Mouse (Mus musculus) thymus, postnatal 10 days (tissue): ENCODE results near the gene Lat.
"Not testable (repeated sequence)": the region's sequence is repeated elsewhere in the genome, so short reads cannot be mapped to it uniquely, and the experiment has no call there.

Experiments
- DNase-seq, 2 experiments: peaks; one replicate each; pipeline ENCODE4 v3.0.0; 2021; ENCODE audit warnings: low spot score in 2 of 2

The Lat gene

DNA sequence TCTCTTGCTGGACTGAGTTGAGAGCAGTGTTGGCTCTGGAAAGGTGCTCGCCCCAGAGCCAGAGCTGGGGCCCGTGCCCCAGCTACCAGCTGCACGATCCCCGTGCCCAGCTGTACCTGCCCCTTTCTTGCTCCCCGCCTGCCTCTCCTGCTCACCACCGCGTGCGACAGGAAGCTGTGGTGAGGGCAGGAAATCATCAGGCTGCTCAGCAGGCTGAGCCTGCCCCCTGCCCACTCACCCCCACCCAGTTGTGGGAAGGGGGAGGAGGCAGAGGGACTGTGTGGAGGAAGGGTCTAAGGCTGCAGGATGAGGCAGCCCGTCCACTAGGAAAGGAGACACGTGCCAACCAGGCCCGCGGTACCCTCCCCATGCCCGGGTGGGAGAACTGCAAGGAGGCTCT is at the start of gene Lat:
Gene Lat, minus strand, starts transcription at position 178 of the 400 bp plus-strand sequence.
- DNase-seq: peak; percentile 88 to 96

DNA sequence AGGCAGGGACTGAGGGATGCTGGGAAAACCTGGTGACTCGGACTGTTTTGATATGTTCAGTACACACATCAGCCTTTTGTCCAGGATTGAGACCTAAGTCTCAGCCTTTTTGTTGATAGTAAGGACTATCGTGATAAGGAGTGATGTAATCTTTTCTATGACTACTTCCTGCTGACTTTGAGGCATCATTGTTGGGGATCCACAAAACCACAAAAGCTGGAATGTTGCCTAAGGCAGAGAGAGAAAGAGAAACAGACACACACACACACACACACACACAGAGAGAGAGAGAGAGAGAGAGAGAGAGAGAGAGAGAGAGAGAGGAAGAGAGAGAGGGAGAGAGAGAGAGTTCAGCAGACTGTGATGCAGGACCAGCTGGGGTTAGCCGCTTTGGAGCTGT is 49.1 kb upstream of the Lat start:
- no peak for DNase-seq

- DNase-seq: no peak
Observed at GRCm38 (mm10) chr7:126417606-126418005, 48.2 kb upstream of the Lat start.

DNA sequence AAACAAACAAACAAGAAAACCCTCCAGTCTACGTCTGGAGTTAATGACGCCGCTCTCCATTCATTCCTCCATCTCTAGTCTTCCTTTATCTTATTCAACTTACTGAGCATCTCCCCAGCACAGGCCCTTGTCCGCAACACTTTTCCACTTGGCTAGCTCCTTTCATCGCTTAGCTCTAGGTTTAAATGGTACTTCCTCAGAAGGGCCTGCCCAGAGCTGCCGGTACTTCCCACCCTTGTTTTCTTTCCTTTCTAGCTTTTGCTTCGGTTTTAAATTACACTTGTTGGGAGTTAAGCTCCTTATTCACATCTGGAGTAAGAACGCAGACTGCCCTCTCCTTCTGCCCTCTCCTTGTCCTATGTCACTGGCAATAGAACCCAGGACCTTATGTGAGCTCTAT is 47.7 kb upstream of the Lat start:
- DNase-seq: no peak

- DNase-seq: peak; percentile 27 to 31
Observed at GRCm38 (mm10) chr7:126416615-126417014, 47.2 kb upstream of the Lat start.

- no peak for DNase-seq
Observed at GRCm38 (mm10) chr7:126414725-126415124, 45.4 kb upstream of the Lat start, which contains the start of gene Cd19. TSS of gene Cd19 (minus strand) at chr7:126414889.

- no peak for DNase-seq
Observed at GRCm38 (mm10) chr7:126411061-126411460, 41.7 kb upstream of the Lat start.

- no peak for DNase-seq
Observed at GRCm38 (mm10) chr7:126408686-126409085, 39.3 kb upstream of the Lat start.

- not testable (repeated sequence) for DNase-seq
Observed at GRCm38 (mm10) chr7:126402518-126402917, 33.1 kb upstream of the Lat start.

- DNase-seq: peak; percentile 82 to 96
Observed at GRCm38 (mm10) chr7:126399548-126399947, 30.2 kb upstream of the Lat start.

- DNase-seq: no peak
Observed at GRCm38 (mm10) chr7:126397822-126398221, 28.5 kb upstream of the Lat start.

DNA sequence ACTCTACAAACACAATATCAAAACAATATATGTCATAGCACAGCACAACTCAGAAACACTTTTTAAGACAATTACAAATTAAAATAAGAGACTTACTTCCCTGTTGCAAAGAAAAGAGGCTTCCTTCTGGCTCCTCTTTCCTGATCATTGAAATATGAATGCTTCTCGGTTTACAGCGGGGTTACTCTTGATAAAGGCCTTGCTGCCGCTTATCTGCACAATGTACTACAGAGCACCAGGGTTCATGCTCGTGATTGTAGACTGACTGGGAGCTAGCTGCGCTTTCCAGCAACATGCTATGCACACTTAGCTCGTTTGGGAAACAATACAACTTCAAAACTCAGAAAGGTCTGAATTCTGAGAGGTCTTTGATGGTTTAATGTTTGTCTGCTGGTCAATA is 27.9 kb upstream of the Lat start:
- no peak for DNase-seq

DNA sequence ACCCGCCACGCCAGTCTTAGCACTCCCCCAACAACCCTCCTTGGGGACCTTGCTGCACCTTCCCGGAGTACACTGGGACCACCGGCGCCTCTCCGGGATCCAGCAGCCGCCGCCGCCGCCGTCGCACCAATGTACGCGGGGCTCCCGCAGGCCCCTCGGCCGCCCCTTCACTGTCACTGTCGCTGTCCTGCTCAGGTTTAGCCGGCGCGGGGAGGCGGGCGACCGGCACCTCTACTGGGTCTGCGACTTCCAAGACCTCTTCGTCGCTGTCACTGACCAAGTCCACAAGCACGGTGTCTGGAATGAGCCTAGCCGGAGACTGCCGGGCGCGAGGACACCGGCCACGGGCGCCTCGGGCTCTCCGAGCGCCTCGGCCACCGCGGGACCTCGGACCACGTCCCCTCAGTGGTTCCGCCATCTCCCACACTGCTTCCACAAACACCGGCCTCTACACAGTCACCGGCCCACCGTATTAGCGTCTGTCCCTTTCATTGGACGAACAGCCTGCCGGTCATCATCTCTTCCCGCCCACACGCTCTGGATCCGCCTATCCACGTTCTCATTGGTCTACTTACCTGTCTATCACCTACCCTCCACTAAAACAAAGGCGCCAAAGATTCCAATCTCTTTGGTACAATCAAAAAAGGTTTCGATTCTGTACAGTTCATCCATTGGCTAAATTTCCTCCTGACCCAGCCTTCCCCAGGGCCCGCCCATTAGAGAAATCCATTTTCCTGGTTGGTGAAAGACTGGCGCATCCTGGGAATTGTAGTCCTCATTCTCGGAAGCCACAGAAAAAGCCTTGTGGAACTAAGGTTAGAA is 27.1 kb upstream of the Lat start, which contains the start of gene Nfatc2ip:
Gene Nfatc2ip, minus strand, starts transcription at position 440 of the 822 bp plus-strand sequence.
- DNase-seq: peak; percentile 87 to 97

- not testable (repeated sequence) for DNase-seq
Observed at GRCm38 (mm10) chr7:126392086-126392884, 22.9 kb upstream of the Lat start.

DNA sequence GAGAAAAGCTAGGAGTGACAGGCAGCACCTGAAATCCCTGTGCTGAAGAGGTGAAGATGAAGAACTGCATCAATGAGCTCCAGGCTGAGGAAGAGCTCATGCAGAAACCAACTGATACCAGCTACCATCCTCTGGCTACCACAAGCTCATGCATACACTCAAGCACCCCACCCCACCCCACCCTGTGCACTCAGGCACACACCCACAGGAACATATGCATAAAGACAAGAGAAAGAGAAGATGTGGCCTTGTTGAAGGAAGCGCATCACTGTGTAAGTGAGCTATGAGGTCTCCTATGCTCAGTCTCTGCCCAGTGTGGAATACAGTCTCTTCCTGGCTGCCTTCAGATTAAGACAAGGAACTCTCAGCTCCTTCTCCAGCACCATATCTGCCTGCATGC is 18.8 kb upstream of the Lat start:
- DNase-seq: no peak

GRCm38 (mm10) chr7:126383565-126383964 is 14.2 kb upstream of the Lat start:
- DNase-seq: no peak

GRCm38 (mm10) chr7:126377278-126378158 is 8.1 kb upstream of the Lat start, which contains the start of gene Spns1:
TSS of gene Spns1 (minus strand) at chr7:126377450.
- peak; percentile 94 to 95 for DNase-seq

DNA sequence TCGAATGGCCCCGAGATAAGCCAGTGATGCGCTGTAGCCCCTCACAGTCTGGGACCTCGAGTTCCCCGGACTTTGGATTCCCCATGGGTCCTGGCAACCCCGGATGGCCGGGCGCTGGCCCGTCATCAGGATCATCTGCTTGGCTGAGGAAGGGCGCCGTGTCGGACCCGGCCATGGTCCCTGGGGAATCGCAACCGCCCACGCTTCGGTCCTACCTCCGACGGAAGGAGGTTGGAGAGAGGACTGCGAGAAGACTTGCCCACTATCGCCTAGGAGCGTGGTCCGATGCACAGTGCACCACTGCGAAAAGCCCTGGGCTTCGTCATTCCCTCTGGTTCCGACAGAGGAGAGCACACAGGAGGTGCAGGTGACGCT is 7.5 kb upstream of the Lat start:
- DNase-seq: no peak

GRCm38 (mm10) chr7:126375012-126375411 is 5.6 kb upstream of the Lat start:
- no peak for DNase-seq

- DNase-seq: no peak
Observed at GRCm38 (mm10) chr7:126374526-126374925, 5.2 kb upstream of the Lat start.

DNA sequence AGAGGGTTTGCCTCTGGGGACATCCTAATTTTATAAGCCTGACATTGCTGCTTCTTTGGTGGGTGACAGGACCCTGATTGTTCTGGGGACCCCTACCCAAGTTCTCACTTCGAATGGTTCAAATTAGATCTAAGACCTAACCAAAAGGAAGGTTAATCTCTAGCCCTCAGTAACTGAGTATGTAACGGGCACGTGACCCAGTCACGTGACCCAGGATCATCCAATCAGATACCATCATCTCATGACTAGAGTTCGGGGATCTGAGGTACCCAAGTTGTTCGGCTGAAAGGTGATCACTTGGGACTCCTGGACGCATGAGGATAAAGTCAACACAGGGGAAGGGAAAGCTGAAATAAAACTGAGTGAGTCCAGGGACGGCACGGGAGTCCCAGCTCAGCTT is 3.6 kb upstream of the Lat start:
- DNase-seq: no peak

DNA sequence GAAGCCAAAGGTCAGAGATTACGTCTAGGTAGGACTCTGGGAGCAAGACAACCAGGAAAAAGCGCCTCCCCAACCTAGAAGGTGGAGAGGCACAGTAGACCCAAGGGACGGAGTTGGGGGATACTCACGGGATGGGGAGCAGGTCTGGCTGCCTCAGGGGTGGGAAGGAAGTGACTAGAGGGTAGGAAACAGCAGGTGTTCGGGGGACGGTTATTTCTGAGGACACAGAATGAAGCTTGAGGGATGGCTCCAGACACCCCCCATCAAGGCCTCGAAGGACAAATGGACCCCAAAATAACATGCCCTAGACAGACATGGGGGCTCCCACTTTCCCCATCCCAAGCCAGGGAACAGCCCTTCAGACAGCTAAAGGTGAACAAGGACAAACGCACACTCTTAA is 1.0 kb downstream of the Lat start:
- peak in 1 of 2 experiments; percentile 42 for DNase-seq
